Mouse (Mus musculus) stomach, embryonic 16.5 days (tissue): ENCODE data around the gene Selenoo. TPM values are rescaled to one million over a fixed set of nuclear protein-coding genes. Genes with fewer than 3 reads are reported as not detected.

Source experiments
- ATAC-seq: fragments of 200-750 bp; cut with Nextera tagmentation; 2 replicates; pipeline ENCODE4 v1.8.0; 2017; ENCODE audit warnings: moderate number of reproducible peaks, moderate TSS enrichment; ENCODE audit not compliant: insufficient read depth, low FRiP score
- H3K27ac ChIP-seq: fragments of 300-500 bp; sonication (generic); 2 replicates; pipeline ENCODE4 v1.5.1; 2014; ENCODE audit warnings: low read length
- H3K27me3 ChIP-seq: fragments of 300-500 bp; sonication (generic); 2 replicates; pipeline ENCODE4 v1.6.1; 2014; ENCODE audit warnings: low read length, control low read depth, mixed read lengths; ENCODE audit not compliant: control insufficient read depth, insufficient read depth
- H3K36me3 ChIP-seq: fragments of 300-500 bp; sonication (generic); 2 replicates; pipeline ENCODE4 v1.6.1; 2014; ENCODE audit warnings: low read length; ENCODE audit not compliant: control insufficient read depth, insufficient read depth
- H3K4me1 ChIP-seq: fragments of 300-500 bp; sonication (generic); 2 replicates; pipeline ENCODE4 v1.6.1; 2014; ENCODE audit warnings: low read length, control low read depth, mixed read lengths; ENCODE audit not compliant: control insufficient read depth, insufficient read depth
- H3K4me2 ChIP-seq: fragments of 300-500 bp; sonication (generic); 2 replicates; pipeline ENCODE4 v1.6.1; 2014; ENCODE audit warnings: low read depth, low read length, mixed read lengths
- H3K4me3 ChIP-seq: fragments of 300-500 bp; sonication (generic); replicated peaks from 2 replicates; pipeline ENCODE4 v1.5.1; 2014; ENCODE audit warnings: mild to moderate bottlenecking, low read length
- H3K9ac ChIP-seq: fragments of 300-500 bp; sonication (generic); 2 replicates; pipeline ENCODE4 v1.6.1; 2014; ENCODE audit warnings: low read length
- H3K9me3 ChIP-seq: fragments of 300-500 bp; sonication (generic); replicated peaks from 2 replicates; pipeline ENCODE4 v1.6.1; 2016; ENCODE audit warnings: low read length, control low read depth; ENCODE audit not compliant: control insufficient read depth
- WGBS: fragments of 180-500 bp; shearing (Covaris S2); extraction: QIAGEN DNeasy Blood & Tissue Kit; methylation state at CpG from one replicate; pipeline ENCODE4 v1.1.7; 2014; 5-methylcytosine and 5-hydroxymethylcytosine counted together
- polyA plus RNA-seq: library from polyadenylated mRNA; unstranded; fragments of >200 nt; fragmentation: Nextera tagmentation; extraction: Ambion mirVana; gene quantifications from 2 replicates; pipeline ENCODE4 v1.2.1, GENCODE M21; 2015

The Selenoo gene
- polyA plus RNA-seq, 1 experiment from 2014 or later: 13.4 TPM

- Histone ChIP-seq H3K9ac (no peak overlapping the region), H3K27ac (no peak overlapping the region), H3K27me3 (peaks cover 38% of the 10 kb centered on the region), H3K9me3 (no peaks in the 10 kb centered on the region), H3K4me2 (no peak overlapping the region), H3K36me3 (no peaks in the 10 kb centered on the region), H3K4me3 (no peak overlapping the region), H3K4me1 (peaks cover 4% of the 10 kb centered on the region; the same call in 1 of the 2 replicates)
- WGBS: 87% methylated on average over 6 of the region's 6 CpGs
- ATAC-seq: no peak
Observed at GRCm38 (mm10) chr15:89061761-89062517, 26.9 kb upstream of the Selenoo start.

- no peak overlapping the region for H3K4me2 ChIP-seq
- peaks cover 4% of the 10 kb centered on the region; the same call in 1 of the 2 replicates for H3K4me1 ChIP-seq
- H3K27me3 ChIP-seq: peaks cover 44% of the 10 kb centered on the region
- no peaks in the 10 kb centered on the region for H3K36me3 ChIP-seq
- no peak overlapping the region for H3K4me3 ChIP-seq
- H3K9ac ChIP-seq: no peak overlapping the region
- no peak overlapping the region for H3K27ac ChIP-seq
- WGBS: 90% methylated on average over 5 of the region's 5 CpGs
- no peaks in the 10 kb centered on the region for H3K9me3 ChIP-seq
- ATAC-seq: no peak
Observed at GRCm38 (mm10) chr15:89062518-89062910, 26.4 kb upstream of the Selenoo start.

- 70% methylated on average over 7 of the region's 7 CpGs for WGBS
- Histone ChIP-seq H3K27me3 (peaks cover 45% of the 10 kb centered on the region), H3K4me3 (no peak overlapping the region), H3K27ac (no peak overlapping the region), H3K9me3 (no peaks in the 10 kb centered on the region), H3K4me1 (peaks cover 4% of the 10 kb centered on the region; the same call in 1 of the 2 replicates), H3K9ac (no peak overlapping the region), H3K4me2 (no peak overlapping the region), H3K36me3 (no peaks in the 10 kb centered on the region)
- no peak for ATAC-seq
Observed at GRCm38 (mm10) chr15:89063001-89063400, 25.9 kb upstream of the Selenoo start.

GRCm38 (mm10) chr15:89063536-89063935 is 25.3 kb upstream of the Selenoo start:
- WGBS: 60% methylated on average over 6 of the region's 6 CpGs
- Histone ChIP-seq H3K27me3 (peaks cover 45% of the 10 kb centered on the region), H3K36me3 (no peaks in the 10 kb centered on the region), H3K4me3 (no peak overlapping the region), H3K4me2 (no peak overlapping the region), H3K9ac (no peak overlapping the region), H3K9me3 (no peaks in the 10 kb centered on the region), H3K4me1 (peaks cover 4% of the 10 kb centered on the region), H3K27ac (no peak overlapping the region)
- ATAC-seq: no peak

- no peak for ATAC-seq
- no peaks in the 10 kb centered on the region for H3K9me3 ChIP-seq
- no peak overlapping the region for H3K4me2 ChIP-seq
- peaks cover 4% of the 10 kb centered on the region for H3K4me1 ChIP-seq
- no peak overlapping the region for H3K4me3 ChIP-seq
- peaks cover 39% of the 10 kb centered on the region for H3K27me3 ChIP-seq
- no peaks in the 10 kb centered on the region for H3K36me3 ChIP-seq
- 93% methylated on average over 5 of the region's 5 CpGs for WGBS
- no peak overlapping the region for H3K9ac ChIP-seq
- no peak overlapping the region for H3K27ac ChIP-seq
Observed at GRCm38 (mm10) chr15:89064891-89065290, 24.0 kb upstream of the Selenoo start.

- peak overlapping the region; percentile 50 for H3K9ac ChIP-seq
- peak overlapping the region; percentile 53 for H3K4me2 ChIP-seq
- no peak overlapping the region for H3K27ac ChIP-seq
- no peaks in the 10 kb centered on the region for H3K36me3 ChIP-seq
- H3K27me3 ChIP-seq: peaks cover 29% of the 10 kb centered on the region
- 22% methylated on average over 35 of the region's 35 CpGs for WGBS
- H3K9me3 ChIP-seq: no peaks in the 10 kb centered on the region
- no peak for ATAC-seq
- H3K4me1 ChIP-seq: peaks cover 4% of the 10 kb centered on the region
- peak overlapping the region; percentile 33 for H3K4me3 ChIP-seq
Observed at GRCm38 (mm10) chr15:89067609-89068008, 21.3 kb upstream of the Selenoo start.

- Histone ChIP-seq H3K27me3 (peaks cover 29% of the 10 kb centered on the region), H3K36me3 (no peaks in the 10 kb centered on the region), H3K27ac (no peak overlapping the region), H3K4me2 (peak overlapping the region; percentile 53), H3K4me1 (peaks cover 4% of the 10 kb centered on the region), H3K9ac (0 out of 2 replicates have a peak overlapping the region, but pooled peaks have one; percentile 43), H3K9me3 (no peaks in the 10 kb centered on the region), H3K4me3 (peak overlapping the region; percentile 33)
- ATAC-seq: no peak
- WGBS: 26% methylated on average over 26 of the region's 26 CpGs
Observed at GRCm38 (mm10) chr15:89068226-89068625, 20.7 kb upstream of the Selenoo start.

GRCm38 (mm10) chr15:89069336-89069840 is 19.5 kb upstream of the Selenoo start:
- H3K27ac ChIP-seq: no peak overlapping the region
- WGBS: 79% methylated on average over 19 of the region's 19 CpGs
- H3K9me3 ChIP-seq: no peaks in the 10 kb centered on the region
- H3K4me1 ChIP-seq: peaks cover 5% of the 10 kb centered on the region
- H3K4me3 ChIP-seq: no peak overlapping the region
- ATAC-seq: no peak
- H3K9ac ChIP-seq: no peak overlapping the region
- H3K27me3 ChIP-seq: peaks cover 29% of the 10 kb centered on the region
- no peak overlapping the region for H3K4me2 ChIP-seq
- no peaks in the 10 kb centered on the region for H3K36me3 ChIP-seq

GRCm38 (mm10) chr15:89070606-89071005 is 18.3 kb upstream of the Selenoo start:
- Histone ChIP-seq H3K4me3 (no peak overlapping the region), H3K27ac (no peak overlapping the region), H3K36me3 (no peaks in the 10 kb centered on the region), H3K27me3 (peaks cover 29% of the 10 kb centered on the region), H3K4me1 (peaks cover 13% of the 10 kb centered on the region), H3K4me2 (no peak overlapping the region), H3K9me3 (no peaks in the 10 kb centered on the region), H3K9ac (no peak overlapping the region)
- 59% methylated on average over 24 of the region's 24 CpGs for WGBS
- ATAC-seq: peak; percentile 41; the same call in 1 of the 2 replicates
